Mouse (Mus musculus) liver, adult 2 months (tissue): ENCODE results near the gene Grsf1. TPM values are rescaled to one million over a fixed set of nuclear protein-coding genes. Genes with fewer than 3 reads are reported as not detected.

ENCODE experiments used
- DNase-seq: peaks from one replicate; pipeline ENCODE4 v3.0.0-alpha.2; 2011; ENCODE audit warnings: low read depth, low spot score; ENCODE audit errors: extremely low read depth
- H3K27ac ChIP-seq: fragments of 200-500 bp; replicated peaks from 2 replicates; pipeline ENCODE4 v1.5.1; 2012; ENCODE audit warnings: low read depth, mild to moderate bottlenecking, control low read depth, inconsistent platforms, low read length; ENCODE audit not compliant: insufficient read depth
- H3K27me3 ChIP-seq: fragments of 200-500 bp; 2 replicates; pipeline ENCODE4 v1.6.1; 2012; ENCODE audit warnings: mild to moderate bottlenecking, moderate library complexity, low read length, inconsistent platforms; ENCODE audit not compliant: control insufficient read depth, insufficient read depth
- H3K36me3 ChIP-seq: fragments of 200-500 bp; 2 replicates; pipeline ENCODE4 v1.6.1; 2012; ENCODE audit warnings: low read length, inconsistent platforms; ENCODE audit not compliant: control insufficient read depth, insufficient read depth
- H3K4me1 ChIP-seq: fragments of 200-500 bp; 2 replicates; pipeline ENCODE4 v1.6.1; 2011; ENCODE audit warnings: low read length; ENCODE audit not compliant: control insufficient read depth, insufficient read depth
- H3K4me3 ChIP-seq: fragments of 200-500 bp; 2 replicates; pipeline ENCODE4 v1.5.1; 2011; ENCODE audit warnings: low read depth, mild to moderate bottlenecking, control low read depth, low read length, moderate library complexity; ENCODE audit not compliant: insufficient read depth
- H3K79me2 ChIP-seq: fragments of 200-500 bp; 2 replicates; pipeline ENCODE4 v1.6.1; 2012; ENCODE audit warnings: inconsistent platforms, mild to moderate bottlenecking, low read length, moderate library complexity; ENCODE audit not compliant: control insufficient read depth, insufficient read depth
- H3K9ac ChIP-seq: fragments of 200-500 bp; 2 replicates; pipeline ENCODE4 v1.6.1; 2012; ENCODE audit warnings: low read depth, mild to moderate bottlenecking, control low read depth, inconsistent platforms, low read length
- CTCF ChIP-seq: fragments of 200-500 bp; IDR thresholded peaks from 2 replicates; pipeline ENCODE4 v1.5.1; 2011; ENCODE audit warnings: low read depth, low read length, control low read depth
- POLR2A ChIP-seq: fragments of 200-500 bp; IDR thresholded peaks from 2 replicates; pipeline ENCODE4 v1.6.1; 2011; ENCODE audit warnings: low read length, control low read depth; ENCODE audit not compliant: insufficient read depth; ENCODE audit errors: extremely low read depth
- WGBS: fragments of 180-500 bp; shearing (Covaris S2); methylation state at CpG from one replicate; pipeline ENCODE4 v1.1.7; 2018; 5-methylcytosine and 5-hydroxymethylcytosine counted together
- polyA plus RNA-seq: library from polyadenylated mRNA; depleted of rRNA; stranded (reverse); fragments of >200 nt; gene quantifications from 2 replicates; pipeline ENCODE4 v1.2.3, GENCODE M21; 2012
- total RNA-seq: library from RNA; depleted of rRNA; stranded (reverse); fragments of >200 nt; gene quantifications from 2 replicates; pipeline ENCODE4 v1.2.3, GENCODE M21; 2014

The Grsf1 gene
- total and polyA plus RNA-seq, 2 experiments, result 32.7 to 57.9 TPM

- peaks cover 2% of the 10 kb centered on the region; the same call in 1 of the 2 replicates for H3K4me1 ChIP-seq
- H3K27ac ChIP-seq, result peak overlapping the region; percentile 86
Measured at GRCm38 (mm10) chr5:88674703-88675442, 1.1 kb downstream of the Grsf1 start.

GRCm38 (mm10) chr5:88663875-88664274 lies 12.1 kb downstream of the Grsf1 start:
- H3K79me2 ChIP-seq, result peaks cover 3% of the 10 kb centered on the region; the same call in 1 of the 2 replicates
- H3K27ac ChIP-seq, result no peak overlapping the region
- H3K4me3 ChIP-seq, result no peak overlapping the region
- DNase-seq, result no peak
- no peak for TF ChIP-seq CTCF
- TF ChIP-seq POLR2A, result no peak
- H3K9ac ChIP-seq, result no peak overlapping the region
- H3K4me1 ChIP-seq, result peaks cover 3% of the 10 kb centered on the region; the same call in 1 of the 2 replicates
- H3K27me3 ChIP-seq, result no peaks in the 10 kb centered on the region
- H3K36me3 ChIP-seq, result peaks cover 62% of the 10 kb centered on the region
- 73% methylated on average over 5 of the region's 5 CpGs for WGBS

More at GRCm38 (mm10) chr5:88674703-88675442, 1.1 kb downstream of the Grsf1 start:
- DNase-seq, result peak; percentile 53
- peaks cover 14% of the 10 kb centered on the region for H3K79me2 ChIP-seq
- H3K4me3 ChIP-seq, result peak overlapping the region; percentile 71
- WGBS, result under 1% methylated on average over 42 of the region's 47 CpGs
- no peak for TF ChIP-seq CTCF
- TF ChIP-seq POLR2A, result 0 out of 2 replicates have a peak, but pooled peaks have one; percentile 12
- no peaks in the 10 kb centered on the region for H3K27me3 ChIP-seq
- H3K36me3 ChIP-seq, result peaks cover 21% of the 10 kb centered on the region
- peak overlapping the region; percentile 98 for H3K9ac ChIP-seq

GRCm38 (mm10) chr5:88663151-88663550 lies 12.8 kb downstream of the Grsf1 start:
- Histone ChIP-seq H3K4me3 (no peak overlapping the region), H3K9ac (no peak overlapping the region), H3K27me3 (no peaks in the 10 kb centered on the region), H3K27ac (no peak overlapping the region), H3K36me3 (peaks cover 63% of the 10 kb centered on the region), H3K4me1 (peaks cover 3% of the 10 kb centered on the region; the same call in 1 of the 2 replicates), H3K79me2 (peaks cover 3% of the 10 kb centered on the region; the same call in 1 of the 2 replicates)
- DNase-seq, result peak; percentile 55
- no peak for TF ChIP-seq CTCF
- TF ChIP-seq POLR2A, result no peak
- 55% methylated on average over 3 of the region's 3 CpGs for WGBS

GRCm38 (mm10) chr5:88657868-88658267 lies 18.1 kb downstream of the Grsf1 start:
- no peak for DNase-seq
- H3K36me3 ChIP-seq, result peaks cover 30% of the 10 kb centered on the region
- WGBS, result 93% methylated on average over 1 of the region's 1 CpGs
- H3K27me3 ChIP-seq, result no peaks in the 10 kb centered on the region
- no peaks in the 10 kb centered on the region for H3K4me1 ChIP-seq
- no peak overlapping the region for H3K9ac ChIP-seq
- no peak for TF ChIP-seq CTCF
- TF ChIP-seq POLR2A, result no peak
- H3K79me2 ChIP-seq, result no peaks in the 10 kb centered on the region
- no peak overlapping the region for H3K4me3 ChIP-seq
- H3K27ac ChIP-seq, result no peak overlapping the region

GRCm38 (mm10) chr5:88652589-88652988 lies 23.4 kb downstream of the Grsf1 start:
- 90% methylated on average over 5 of the region's 5 CpGs for WGBS
- TF ChIP-seq CTCF (no peak), POLR2A (no peak)
- H3K4me1 ChIP-seq, result no peaks in the 10 kb centered on the region
- no peaks in the 10 kb centered on the region for H3K27me3 ChIP-seq
- DNase-seq, result no peak
- no peak overlapping the region for H3K27ac ChIP-seq
- no peak overlapping the region for H3K9ac ChIP-seq
- H3K79me2 ChIP-seq, result no peaks in the 10 kb centered on the region
- peaks cover 44% of the 10 kb centered on the region for H3K36me3 ChIP-seq
- H3K4me3 ChIP-seq, result no peak overlapping the region
